Mouse (Mus musculus) forebrain, embryonic 11.5 days (tissue): ENCODE data around the gene Fpgt. TPM values are rescaled to one million over a fixed set of nuclear protein-coding genes. Genes with fewer than 3 reads are reported as not detected.

Source experiments
- ATAC-seq: fragments of 200-750 bp; cut with Nextera tagmentation; replicated peaks from 2 replicates; pipeline ENCODE4 v1.8.0; 2017; ENCODE audit warnings: moderate TSS enrichment; ENCODE audit not compliant: low FRiP score
- DNase-seq: peaks from one replicate; pipeline ENCODE4 v3.0.0-alpha.2; 2017; ENCODE audit warnings: low spot score
- H3K27ac ChIP-seq: fragments of 300-500 bp; sonication (generic); 2 replicates; pipeline ENCODE4 v1.5.1; 2014; ENCODE audit warnings: low read depth, low read length
- H3K27me3 ChIP-seq: fragments of 300-500 bp; sonication (generic); 2 replicates; pipeline ENCODE4 v1.6.1; 2014; ENCODE audit warnings: mild to moderate bottlenecking, low read length, mixed read lengths; ENCODE audit not compliant: control insufficient read depth, insufficient read depth
- H3K36me3 ChIP-seq: fragments of 300-500 bp; sonication (generic); 2 replicates; pipeline ENCODE4 v1.6.1; 2014; ENCODE audit warnings: mild to moderate bottlenecking, low read length, moderate library complexity, mixed read lengths; ENCODE audit not compliant: control insufficient read depth, insufficient read depth
- H3K4me1 ChIP-seq: fragments of 300-500 bp; sonication (generic); replicated peaks from 2 replicates; pipeline ENCODE4 v1.6.1; 2014; ENCODE audit warnings: low read length, mixed read lengths; ENCODE audit not compliant: control insufficient read depth, insufficient read depth
- H3K4me2 ChIP-seq: fragments of 300-500 bp; sonication (generic); 2 replicates; pipeline ENCODE4 v1.6.1; 2014; ENCODE audit warnings: low read depth, mild to moderate bottlenecking, low read length, moderate library complexity, mixed read lengths; ENCODE audit not compliant: severe bottlenecking
- H3K4me3 ChIP-seq: fragments of 300-500 bp; sonication (generic); 2 replicates; pipeline ENCODE4 v1.5.1; 2014; ENCODE audit warnings: low read depth, low read length
- H3K9ac ChIP-seq: fragments of 300-500 bp; sonication (generic); 2 replicates; pipeline ENCODE4 v1.6.1; 2014; ENCODE audit warnings: low read length
- H3K9me3 ChIP-seq: fragments of 300-500 bp; sonication (generic); 2 replicates; pipeline ENCODE4 v1.6.1; 2016; ENCODE audit warnings: low read length, mixed read lengths; ENCODE audit not compliant: control insufficient read depth
- WGBS: fragments of 180-500 bp; shearing (Covaris S2); extraction: QIAGEN DNeasy Blood & Tissue Kit; methylation state at CpG from one replicate; pipeline ENCODE4 v1.1.7; 2014; 5-methylcytosine and 5-hydroxymethylcytosine counted together
- polyA plus RNA-seq: library from polyadenylated mRNA; unstranded; fragments of >200 nt; fragmentation: Nextera tagmentation; extraction: Ambion mirVana; gene quantifications from 2 replicates; pipeline ENCODE4 v1.2.1, GENCODE M21; 2014

The Fpgt gene
- 20.5 and 22.9 TPM in 2 replicates for polyA plus RNA-seq

GRCm38 (mm10) chr3:155093116-155093956 lies at the start of gene Fpgt, which contains the start of gene Lrriq3:
Gene Fpgt, minus strand, starts transcription at chr3:155093403.
Gene Lrriq3, plus strand, starts transcription at chr3:155093434.
- Histone ChIP-seq H3K4me1 (no peaks in the 10 kb centered on the region), H3K9ac (peak within 1 kb of the TSS; percentile 68), H3K27ac (peak within 1 kb of the TSS; percentile 37; the same call in 1 of the 2 replicates), H3K36me3 (no peaks in the 10 kb centered on the region), H3K4me2 (peak within 1 kb of the TSS; percentile 54), H3K9me3 (no peaks in the 10 kb centered on the region), H3K4me3 (peak within 1 kb of the TSS; percentile 48), H3K27me3 (no peaks in the 10 kb centered on the region)
- peak; percentile 98 for DNase-seq
- WGBS, result 1% methylated on average over 46 of the region's 47 CpGs
- ATAC-seq, result peak; percentile 98

GRCm38 (mm10) chr3:155141047-155141446 lies 47.8 kb upstream of the Fpgt start:
- Histone ChIP-seq H3K4me2 (no peak overlapping the region), H3K4me1 (no peaks in the 10 kb centered on the region), H3K4me3 (no peak overlapping the region), H3K36me3 (no peaks in the 10 kb centered on the region), H3K27ac (no peak overlapping the region), H3K9ac (no peak overlapping the region), H3K27me3 (no peaks in the 10 kb centered on the region), H3K9me3 (no peaks in the 10 kb centered on the region)
- ATAC-seq (no peak), DNase-seq (no peak)
- WGBS, result 92% methylated on average over 11 of the region's 11 CpGs

GRCm38 (mm10) chr3:155137737-155138136 lies 44.5 kb upstream of the Fpgt start:
- ATAC-seq, result no peak
- Histone ChIP-seq H3K27ac (no peak overlapping the region), H3K27me3 (no peaks in the 10 kb centered on the region), H3K9ac (no peak overlapping the region), H3K4me3 (no peak overlapping the region), H3K4me1 (no peaks in the 10 kb centered on the region), H3K36me3 (no peaks in the 10 kb centered on the region), H3K9me3 (no peaks in the 10 kb centered on the region), H3K4me2 (no peak overlapping the region)
- 90% methylated on average over 5 of the region's 5 CpGs for WGBS
- no peak for DNase-seq

- H3K4me3 ChIP-seq, result no peak overlapping the region
- DNase-seq (no peak), ATAC-seq (no peak; the same call in 1 of the 2 replicates)
- no peaks in the 10 kb centered on the region for H3K27me3 ChIP-seq
- H3K9ac ChIP-seq, result no peak overlapping the region
- no peaks in the 10 kb centered on the region for H3K36me3 ChIP-seq
- no peak overlapping the region for H3K27ac ChIP-seq
- no peaks in the 10 kb centered on the region for H3K9me3 ChIP-seq
- WGBS, result 71% methylated on average over 1 of the region's 1 CpGs
- H3K4me1 ChIP-seq, result no peaks in the 10 kb centered on the region
- H3K4me2 ChIP-seq, result no peak overlapping the region
These were observed 12.8 kb upstream of the Fpgt start for GRCm38 (mm10) chr3:155105957-155106356.

- no peaks in the 10 kb centered on the region for H3K27me3 ChIP-seq
- no peak overlapping the region for H3K27ac ChIP-seq
- no peak overlapping the region for H3K4me3 ChIP-seq
- no peaks in the 10 kb centered on the region for H3K4me1 ChIP-seq
- no peak overlapping the region for H3K9ac ChIP-seq
- WGBS, result 85% methylated on average over 1 of the region's 1 CpGs
- H3K36me3 ChIP-seq, result no peaks in the 10 kb centered on the region
- no peak for ATAC-seq
- no peak overlapping the region for H3K4me2 ChIP-seq
- DNase-seq, result no peak
- no peaks in the 10 kb centered on the region for H3K9me3 ChIP-seq
These were observed 6.1 kb upstream of the Fpgt start for GRCm38 (mm10) chr3:155099266-155099665.

GRCm38 (mm10) chr3:155092081-155092480 lies 1.1 kb downstream of the Fpgt start:
- ATAC-seq, result no peak
- H3K4me3 ChIP-seq, result no peak overlapping the region; the same call in 1 of the 2 replicates
- H3K27me3 ChIP-seq, result no peaks in the 10 kb centered on the region
- no peak for DNase-seq
- no peak overlapping the region for H3K9ac ChIP-seq
- WGBS, result 95% methylated on average over 6 of the region's 6 CpGs
- H3K4me2 ChIP-seq, result peak overlapping the region; percentile 54
- no peaks in the 10 kb centered on the region for H3K4me1 ChIP-seq
- no peaks in the 10 kb centered on the region for H3K9me3 ChIP-seq
- H3K27ac ChIP-seq, result no peak overlapping the region
- peaks cover 1% of the 10 kb centered on the region; the same call in 1 of the 2 replicates for H3K36me3 ChIP-seq

GRCm38 (mm10) chr3:155077908-155078307 lies 15.3 kb downstream of the Fpgt start:
- ATAC-seq, result no peak
- Histone ChIP-seq H3K27ac (no peak overlapping the region), H3K4me3 (no peak overlapping the region), H3K36me3 (no peaks in the 10 kb centered on the region), H3K4me2 (no peak overlapping the region), H3K27me3 (no peaks in the 10 kb centered on the region), H3K4me1 (no peaks in the 10 kb centered on the region), H3K9ac (no peak overlapping the region), H3K9me3 (no peaks in the 10 kb centered on the region)
- DNase-seq, result no peak
- WGBS, result 86% methylated on average over 4 of the region's 4 CpGs

GRCm38 (mm10) chr3:155059449-155059822 lies 33.8 kb downstream of the Fpgt start:
- Histone ChIP-seq H3K9ac (no peak overlapping the region), H3K27ac (no peak overlapping the region), H3K36me3 (no peaks in the 10 kb centered on the region), H3K4me1 (no peaks in the 10 kb centered on the region), H3K9me3 (no peaks in the 10 kb centered on the region), H3K4me3 (no peak overlapping the region), H3K4me2 (no peak overlapping the region), H3K27me3 (no peaks in the 10 kb centered on the region)
- no peak for DNase-seq
- no peak for ATAC-seq
